Mouse (Mus musculus): ENCODE data around the gene Il25. TPM values are rescaled to one million over a fixed set of nuclear protein-coding genes. Genes with fewer than 3 reads are reported as not detected.
"Not testable (repeated sequence)": the region's sequence is repeated elsewhere in the genome, so short reads cannot be mapped to it uniquely, and the experiment has no call there.

The Il25 gene
- polyA plus RNA-seq, 1 experiment from 2014 or later: 0.74 TPM

DNA sequence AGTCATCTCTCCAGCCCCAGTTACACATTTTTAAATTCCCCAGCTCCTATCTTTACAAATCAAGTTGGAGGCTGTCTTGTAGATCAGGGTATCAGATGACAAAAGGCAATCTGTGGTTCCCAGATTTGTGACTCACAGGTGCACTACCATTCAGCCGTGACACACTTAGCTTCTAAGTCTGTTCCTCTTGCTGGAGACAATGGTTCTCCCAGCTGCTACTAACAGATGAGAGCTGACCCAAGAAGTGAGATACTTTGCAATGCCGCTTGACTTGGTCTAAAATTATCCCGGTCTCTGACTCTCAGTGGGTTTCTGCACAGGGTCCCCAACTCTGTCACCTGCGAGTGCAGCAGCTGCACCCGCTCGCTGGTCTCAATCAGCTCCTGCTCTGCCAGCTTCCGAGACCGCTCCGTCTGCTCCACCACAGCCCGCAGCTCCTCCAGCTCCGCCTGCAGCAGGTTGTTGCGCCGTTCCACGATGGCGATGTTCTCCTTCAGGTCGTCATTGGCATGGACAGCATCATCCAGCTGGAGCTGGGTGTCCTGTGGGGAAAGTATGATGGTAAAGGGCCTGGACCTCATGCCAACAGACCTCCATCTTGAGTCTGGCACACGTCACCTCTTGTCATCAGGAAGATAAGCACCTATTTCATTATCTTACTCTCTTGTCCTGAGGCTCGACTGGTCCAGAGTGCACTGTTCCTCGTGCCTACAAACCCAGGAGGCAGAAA is 13.6 kb downstream of the Il25 start:
- H3K27me3 ChIP-seq (ENCODE audit: control insufficient read depth, insufficient read depth, low read length): no peaks in the 10 kb centered on the region
- no peaks in the 10 kb centered on the region for H3K4me1 ChIP-seq (replicated peaks; ENCODE audit: control insufficient read depth, insufficient read depth, low read length)
- no peak overlapping the region for H3K9ac ChIP-seq
- no peak overlapping the region for H3K4me3 ChIP-seq (replicated peaks; ENCODE audit: low read length)
- H3K9me3 ChIP-seq (ENCODE audit: control insufficient read depth, low read length): no peaks in the 10 kb centered on the region
- no peaks in the 10 kb centered on the region for H3K36me3 ChIP-seq (replicated peaks; ENCODE audit: control insufficient read depth, insufficient read depth)
- H3K27ac ChIP-seq: no peak overlapping the region
- no peak overlapping the region for H3K4me2 ChIP-seq (replicated peaks)
- WGBS: 84% methylated on average over 19 of the region's 19 CpGs
- ATAC-seq (ENCODE audit: low FRiP score) (no peak), DNase-seq (ENCODE audit: low spot score) (no peak)

DNA sequence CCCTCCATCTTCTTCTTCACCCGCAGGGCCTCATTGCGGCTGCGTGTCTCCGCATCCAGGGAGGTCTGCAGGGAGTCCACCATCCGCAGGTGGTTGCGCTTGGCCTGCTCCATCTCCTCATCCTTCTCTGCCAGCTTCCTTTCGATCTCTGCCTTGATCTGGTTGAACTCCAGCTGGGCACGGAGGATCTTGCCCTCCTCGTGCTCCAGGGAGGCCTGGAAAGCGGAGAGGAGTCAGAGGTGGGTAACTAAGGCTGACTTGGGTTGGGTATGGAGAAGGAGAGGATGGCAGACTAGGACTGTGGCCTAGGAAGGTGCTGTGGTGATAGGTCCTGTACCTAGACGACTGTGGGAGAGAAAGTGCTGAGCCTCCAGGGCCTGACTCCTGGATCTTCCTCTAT is 14.5 kb downstream of the Il25 start:
- WGBS: 93% methylated on average over 11 of the region's 11 CpGs
- H3K9ac ChIP-seq: not testable (repeated sequence)

GRCm38 (mm10) chr14:54948781-54949180 is 16.3 kb downstream of the Il25 start:
- DNase-seq (ENCODE audit: low spot score) (no peak), ATAC-seq (ENCODE audit: low FRiP score) (no peak)
- Histone ChIP-seq H3K9me3 (ENCODE audit: control insufficient read depth, low read length) (no peaks in the 10 kb centered on the region), H3K4me2 (replicated peaks) (no peak overlapping the region), H3K36me3 (replicated peaks; ENCODE audit: control insufficient read depth, insufficient read depth) (no peaks in the 10 kb centered on the region), H3K4me1 (replicated peaks; ENCODE audit: control insufficient read depth, insufficient read depth, low read length) (no peaks in the 10 kb centered on the region), H3K9ac (no peak overlapping the region), H3K27ac (no peak overlapping the region), H3K4me3 (replicated peaks; ENCODE audit: low read length) (no peak overlapping the region), H3K27me3 (ENCODE audit: control insufficient read depth, insufficient read depth, low read length) (no peaks in the 10 kb centered on the region)
- WGBS: 88% methylated on average over 9 of the region's 9 CpGs

More for the DNA sequence above, 14.5 kb downstream of the Il25 start:
- DNase-seq (ENCODE audit: low spot score); H3K9me3 ChIP-seq (ENCODE audit: control insufficient read depth, low read length); H3K36me3 ChIP-seq (replicated peaks; ENCODE audit: control insufficient read depth, insufficient read depth); H3K4me2 ChIP-seq (replicated peaks); H3K4me3 ChIP-seq (replicated peaks; ENCODE audit: low read length); ATAC-seq (ENCODE audit: low FRiP score); H3K27ac ChIP-seq; H3K27me3 ChIP-seq (ENCODE audit: control insufficient read depth, insufficient read depth, low read length); H3K4me1 ChIP-seq (replicated peaks; ENCODE audit: control insufficient read depth, insufficient read depth, low read length): not testable (repeated sequence)

DNA sequence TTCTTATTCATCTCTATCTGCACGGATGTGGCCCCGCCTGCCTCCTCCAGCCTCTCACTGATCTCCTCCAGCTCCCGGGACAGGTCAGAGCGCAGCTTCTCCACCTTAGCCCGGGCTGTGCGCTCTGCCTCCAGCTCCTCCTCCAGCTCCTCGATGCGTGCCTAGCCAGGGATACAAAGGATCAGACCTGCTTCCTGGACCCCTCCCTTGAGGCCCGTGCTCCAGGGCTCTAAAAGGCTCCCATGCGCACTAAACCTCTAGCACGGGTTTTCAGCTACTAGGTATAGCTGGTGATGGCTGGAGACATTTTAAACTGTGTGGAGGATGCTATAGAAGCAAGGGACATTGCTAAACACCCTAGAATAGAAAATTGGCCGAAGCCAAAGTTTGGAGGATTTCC is 18.0 kb downstream of the Il25 start:
- ATAC-seq (ENCODE audit: low FRiP score) (no peak), DNase-seq (ENCODE audit: low spot score) (no peak)
- Histone ChIP-seq H3K27ac (no peak overlapping the region), H3K4me1 (replicated peaks; ENCODE audit: control insufficient read depth, insufficient read depth, low read length) (no peaks in the 10 kb centered on the region), H3K4me2 (replicated peaks) (no peak overlapping the region), H3K9ac (no peak overlapping the region), H3K9me3 (ENCODE audit: control insufficient read depth, low read length) (no peaks in the 10 kb centered on the region), H3K36me3 (replicated peaks; ENCODE audit: control insufficient read depth, insufficient read depth) (no peaks in the 10 kb centered on the region), H3K27me3 (ENCODE audit: control insufficient read depth, insufficient read depth, low read length) (no peaks in the 10 kb centered on the region), H3K4me3 (replicated peaks; ENCODE audit: low read length) (no peak overlapping the region)
- 62% methylated on average over 12 of the region's 12 CpGs for WGBS

- H3K27me3 ChIP-seq (ENCODE audit: control insufficient read depth, insufficient read depth, low read length): no peaks in the 10 kb centered on the region
- no peak overlapping the region for H3K9ac ChIP-seq
- H3K4me3 ChIP-seq (replicated peaks; ENCODE audit: low read length): no peak overlapping the region
- H3K4me2 ChIP-seq (replicated peaks): no peak overlapping the region
- DNase-seq (ENCODE audit: low spot score) (no peak), ATAC-seq (ENCODE audit: low FRiP score) (no peak)
- H3K4me1 ChIP-seq (replicated peaks; ENCODE audit: control insufficient read depth, insufficient read depth, low read length): no peaks in the 10 kb centered on the region
- H3K27ac ChIP-seq: no peak overlapping the region
- no peaks in the 10 kb centered on the region for H3K36me3 ChIP-seq (replicated peaks; ENCODE audit: control insufficient read depth, insufficient read depth)
- H3K9me3 ChIP-seq (ENCODE audit: control insufficient read depth, low read length): no peaks in the 10 kb centered on the region
- 90% methylated on average over 6 of the region's 6 CpGs for WGBS
These were observed 19.1 kb downstream of the Il25 start for GRCm38 (mm10) chr14:54951587-54951986.

- no peak for ATAC-seq (ENCODE audit: low FRiP score)
- no peaks in the 10 kb centered on the region for H3K27me3 ChIP-seq (ENCODE audit: control insufficient read depth, insufficient read depth, low read length)
- no peak overlapping the region for H3K4me3 ChIP-seq (replicated peaks; ENCODE audit: low read length)
- H3K4me1 ChIP-seq (replicated peaks; ENCODE audit: control insufficient read depth, insufficient read depth, low read length): no peaks in the 10 kb centered on the region
- no peak overlapping the region for H3K9ac ChIP-seq
- no peak for DNase-seq (ENCODE audit: low spot score)
- H3K9me3 ChIP-seq (ENCODE audit: control insufficient read depth, low read length): no peaks in the 10 kb centered on the region
- H3K36me3 ChIP-seq (replicated peaks; ENCODE audit: control insufficient read depth, insufficient read depth): no peaks in the 10 kb centered on the region
- H3K27ac ChIP-seq: no peak overlapping the region
- H3K4me2 ChIP-seq (replicated peaks): no peak overlapping the region
- WGBS: 92% methylated on average over 8 of the region's 8 CpGs
These were observed 21.2 kb downstream of the Il25 start for GRCm38 (mm10) chr14:54953664-54954206.

DNA sequence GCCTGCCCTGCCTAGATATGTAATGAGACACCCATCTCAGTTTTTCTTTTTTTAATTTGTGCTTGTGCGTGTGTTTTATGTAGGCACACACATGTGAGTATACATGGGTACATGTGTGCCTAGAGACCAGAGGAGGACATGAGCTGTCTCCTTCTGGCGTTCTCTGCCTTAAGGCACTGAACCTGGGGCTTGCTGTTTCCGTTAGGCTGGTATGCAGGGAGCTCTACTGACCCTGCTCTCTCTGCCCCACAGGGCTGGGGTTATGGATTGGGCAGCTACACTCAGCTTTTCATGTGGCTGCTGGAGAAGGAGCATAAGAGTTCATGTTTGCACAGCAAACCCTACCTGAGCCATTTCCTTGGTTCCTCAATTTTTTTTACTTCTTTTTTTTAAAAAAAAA is 22.0 kb downstream of the Il25 start:
- H3K27me3 ChIP-seq (ENCODE audit: control insufficient read depth, insufficient read depth, low read length): no peaks in the 10 kb centered on the region
- H3K4me2 ChIP-seq (replicated peaks): no peak overlapping the region
- no peak overlapping the region for H3K9ac ChIP-seq
- 76% methylated on average over 3 of the region's 3 CpGs for WGBS
- no peaks in the 10 kb centered on the region for H3K4me1 ChIP-seq (replicated peaks; ENCODE audit: control insufficient read depth, insufficient read depth, low read length)
- no peaks in the 10 kb centered on the region for H3K9me3 ChIP-seq (ENCODE audit: control insufficient read depth, low read length)
- no peak for DNase-seq (ENCODE audit: low spot score)
- no peaks in the 10 kb centered on the region for H3K36me3 ChIP-seq (replicated peaks; ENCODE audit: control insufficient read depth, insufficient read depth)
- no peak overlapping the region for H3K27ac ChIP-seq
- H3K4me3 ChIP-seq (replicated peaks; ENCODE audit: low read length): no peak overlapping the region
- no peak for ATAC-seq (ENCODE audit: low FRiP score)

GRCm38 (mm10) chr14:54955481-54955880 is 23.0 kb downstream of the Il25 start:
- H3K4me2 ChIP-seq (replicated peaks): no peak overlapping the region
- H3K27me3 ChIP-seq (ENCODE audit: control insufficient read depth, insufficient read depth, low read length): no peaks in the 10 kb centered on the region
- no peak overlapping the region for H3K9ac ChIP-seq
- H3K9me3 ChIP-seq (ENCODE audit: control insufficient read depth, low read length): no peaks in the 10 kb centered on the region
- H3K4me1 ChIP-seq (replicated peaks; ENCODE audit: control insufficient read depth, insufficient read depth, low read length): no peaks in the 10 kb centered on the region
- DNase-seq (ENCODE audit: low spot score) (no peak), ATAC-seq (ENCODE audit: low FRiP score) (no peak)
- no peaks in the 10 kb centered on the region for H3K36me3 ChIP-seq (replicated peaks; ENCODE audit: control insufficient read depth, insufficient read depth)
- 87% methylated on average over 3 of the region's 3 CpGs for whole genome bisulfite sequencing
- H3K4me3 ChIP-seq (replicated peaks; ENCODE audit: low read length): no peak overlapping the region
- no peak overlapping the region for H3K27ac ChIP-seq

- Histone ChIP-seq H3K9ac (no peak overlapping the region), H3K36me3 (replicated peaks; ENCODE audit: control insufficient read depth, insufficient read depth) (no peaks in the 10 kb centered on the region), H3K4me2 (replicated peaks) (no peak overlapping the region), H3K27me3 (ENCODE audit: control insufficient read depth, insufficient read depth, low read length) (no peaks in the 10 kb centered on the region), H3K4me1 (replicated peaks; ENCODE audit: control insufficient read depth, insufficient read depth, low read length) (no peaks in the 10 kb centered on the region), H3K4me3 (replicated peaks; ENCODE audit: low read length) (no peak overlapping the region), H3K27ac (no peak overlapping the region), H3K9me3 (ENCODE audit: control insufficient read depth, low read length) (no peaks in the 10 kb centered on the region)
- 88% methylated on average over 9 of the region's 9 CpGs for WGBS
- no peak for ATAC-seq (ENCODE audit: low FRiP score)
- DNase-seq (ENCODE audit: low spot score): no peak
These were observed 24.0 kb downstream of the Il25 start for GRCm38 (mm10) chr14:54956533-54956932.

Data from hindbrain, embryonic 14.5 days (tissue).